Mouse (Mus musculus): ENCODE measurements at regions not wholly inside any gene's neighbourhood (a gene's known extent, or its start where the extent isn't known, plus 50 kb on each side); places are given as distances from the start of the nearest gene placed in this dataset.
"Not testable (repeated sequence)": the region's sequence is repeated elsewhere in the genome, so short reads cannot be mapped to it uniquely, and the experiment has no call there.

DNA sequence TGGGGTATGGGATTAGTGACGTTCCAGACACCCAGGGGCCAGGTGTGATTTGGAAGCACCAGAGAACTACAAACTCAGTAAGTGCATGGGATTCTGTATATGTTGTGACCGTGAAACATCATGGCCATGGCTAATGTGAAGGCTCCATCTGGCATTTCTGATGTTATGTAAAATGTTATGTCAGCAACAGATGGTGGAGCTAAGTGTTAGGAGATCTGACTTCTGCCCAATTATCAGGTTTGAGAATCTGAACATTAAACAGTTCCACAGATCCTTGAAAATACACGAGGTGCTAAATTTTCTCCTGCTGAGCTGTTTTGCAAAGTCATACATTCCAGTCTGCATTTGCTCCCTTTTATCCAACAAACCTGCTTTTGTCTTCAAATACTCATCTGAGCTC, 223.6 kb upstream of the Egfl6 start:
- peaks cover 19% of the 10 kb centered on the region; the same call in 1 of the 2 replicates for H3K27me3 ChIP-seq
- no peak overlapping the region for H3K4me3 ChIP-seq
- no peaks in the 10 kb centered on the region for H3K4me1 ChIP-seq
- no peak overlapping the region for H3K9ac ChIP-seq
- no peak overlapping the region for H3K4me2 ChIP-seq (replicated peaks)
- no peak for ATAC-seq (ENCODE audit: low FRiP score, low read depth)
- no peak overlapping the region for H3K27ac ChIP-seq
- H3K9me3 ChIP-seq = no peaks in the 10 kb centered on the region
- WGBS = 53% methylated on average over 3 of the region's 3 CpGs
- no peaks in the 10 kb centered on the region for H3K36me3 ChIP-seq

DNA sequence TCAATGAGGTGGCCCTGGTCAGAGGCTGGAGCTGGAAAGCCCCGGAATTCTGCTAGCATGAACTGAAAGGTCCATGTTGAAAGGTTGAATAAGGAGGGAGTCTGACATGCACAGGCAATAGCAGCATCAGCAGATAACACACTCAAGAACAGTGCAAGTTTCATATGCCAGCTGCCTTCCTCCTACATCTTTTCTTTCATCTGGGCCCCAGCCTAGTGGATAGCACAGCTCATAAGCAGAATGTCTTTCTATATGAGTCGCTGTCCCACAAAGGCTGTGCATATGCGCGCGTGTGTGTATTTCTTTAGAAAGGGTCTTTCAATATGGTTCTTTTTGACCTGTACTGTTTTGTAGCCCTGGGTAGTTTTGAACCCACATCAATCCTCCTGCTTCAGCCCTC, 222.7 kb upstream of the Egfl6 start:
- no peaks in the 10 kb centered on the region for H3K9me3 ChIP-seq
- peaks cover 26% of the 10 kb centered on the region; the same call in 1 of the 2 replicates for H3K27me3 ChIP-seq
- 89% methylated on average over 5 of the region's 5 CpGs for WGBS
- H3K36me3 ChIP-seq = no peaks in the 10 kb centered on the region
- no peak for ATAC-seq (ENCODE audit: low FRiP score, low read depth)
- H3K4me3 ChIP-seq = no peak overlapping the region
- H3K9ac ChIP-seq = no peak overlapping the region
- no peak overlapping the region for H3K27ac ChIP-seq
- H3K4me2 ChIP-seq (replicated peaks) = no peak overlapping the region
- no peaks in the 10 kb centered on the region for H3K4me1 ChIP-seq

DNA sequence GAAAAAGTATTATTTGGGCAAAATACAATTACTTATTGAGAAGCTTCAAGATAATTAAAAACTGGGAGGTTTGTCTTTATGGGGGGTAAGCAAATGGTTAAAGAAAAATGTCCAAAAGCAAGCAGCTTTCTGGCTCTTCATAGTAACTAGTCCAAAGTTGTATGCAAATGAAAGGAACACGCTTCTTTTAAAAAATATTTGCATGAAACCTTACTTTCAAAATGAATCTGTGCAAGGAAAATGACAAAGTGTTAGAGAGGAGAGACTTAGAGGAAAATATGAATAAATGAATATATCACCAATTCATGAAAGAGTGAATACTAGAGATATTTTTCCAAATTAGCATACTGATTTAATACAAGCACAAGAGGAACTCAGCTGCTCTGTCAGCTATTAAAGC, 220.4 kb upstream of the Egfl6 start:
- 90% methylated on average over 1 of the region's 1 CpGs for WGBS
- no peaks in the 10 kb centered on the region for H3K36me3 ChIP-seq
- no peaks in the 10 kb centered on the region for H3K4me1 ChIP-seq
- no peak overlapping the region for H3K9ac ChIP-seq
- no peaks in the 10 kb centered on the region for H3K9me3 ChIP-seq
- H3K4me2 ChIP-seq (replicated peaks) = no peak overlapping the region
- no peak for ATAC-seq (ENCODE audit: low FRiP score, low read depth)
- H3K4me3 ChIP-seq = no peak overlapping the region
- no peak overlapping the region for H3K27ac ChIP-seq
- peaks cover 38% of the 10 kb centered on the region for H3K27me3 ChIP-seq

DNA sequence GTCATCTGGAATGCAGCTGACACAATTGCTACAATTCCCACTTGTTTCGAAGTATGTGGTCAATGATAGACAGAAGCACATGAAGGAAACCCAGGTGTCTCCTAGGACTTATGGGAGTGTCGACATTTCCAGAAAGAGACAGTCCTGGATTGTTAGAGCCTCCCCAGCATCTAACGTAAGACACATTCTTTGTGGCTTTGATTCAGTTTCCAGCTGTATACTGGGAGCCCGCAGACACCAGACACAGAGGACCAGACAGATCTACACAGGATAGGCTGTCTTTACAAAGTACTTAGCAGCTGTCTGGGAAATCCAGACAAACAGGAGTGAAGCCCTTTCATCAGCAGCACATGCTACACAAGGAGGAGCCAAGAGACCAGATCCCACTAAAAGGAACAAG, 220.0 kb upstream of the Egfl6 start:
- H3K4me2 ChIP-seq (replicated peaks) = no peak overlapping the region
- H3K4me1 ChIP-seq = no peaks in the 10 kb centered on the region
- H3K36me3 ChIP-seq = no peaks in the 10 kb centered on the region
- no peak overlapping the region for H3K27ac ChIP-seq
- 40% methylated on average over 4 of the region's 4 CpGs for WGBS
- H3K4me3 ChIP-seq = no peak overlapping the region
- H3K27me3 ChIP-seq = peaks cover 35% of the 10 kb centered on the region
- H3K9me3 ChIP-seq = no peaks in the 10 kb centered on the region
- ATAC-seq (ENCODE audit: low FRiP score, low read depth) = peak; percentile 89
- no peak overlapping the region for H3K9ac ChIP-seq

DNA sequence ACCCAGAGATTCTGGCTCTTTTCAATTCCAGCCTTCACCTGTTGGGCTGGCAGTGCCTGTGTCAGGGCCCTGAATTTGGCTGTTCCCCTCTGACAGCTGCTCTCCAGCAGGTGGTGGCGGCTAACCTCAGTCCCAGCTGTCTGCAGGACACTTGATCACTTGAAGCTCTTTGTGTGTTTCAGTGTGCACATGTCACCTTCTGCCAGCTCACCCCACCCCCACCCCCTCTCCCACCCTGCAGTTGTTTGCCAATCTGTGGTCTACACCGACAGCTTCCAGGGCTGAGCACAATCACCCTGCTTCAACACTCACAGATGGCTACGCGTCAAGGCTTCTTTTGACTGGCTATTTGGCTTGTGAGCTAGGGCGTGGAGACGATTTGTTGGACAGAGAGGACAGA, 217.7 kb upstream of the Egfl6 start:
- WGBS = 60% methylated on average over 6 of the region's 6 CpGs
- Histone ChIP-seq H3K27me3 (peaks cover 32% of the 10 kb centered on the region), H3K4me2 (replicated peaks) (no peak overlapping the region), H3K4me1 (no peaks in the 10 kb centered on the region), H3K9ac (no peak overlapping the region), H3K27ac (no peak overlapping the region), H3K36me3 (no peaks in the 10 kb centered on the region), H3K9me3 (no peaks in the 10 kb centered on the region), H3K4me3 (no peak overlapping the region)
- ATAC-seq (ENCODE audit: low FRiP score, low read depth) = peak; percentile 81

DNA sequence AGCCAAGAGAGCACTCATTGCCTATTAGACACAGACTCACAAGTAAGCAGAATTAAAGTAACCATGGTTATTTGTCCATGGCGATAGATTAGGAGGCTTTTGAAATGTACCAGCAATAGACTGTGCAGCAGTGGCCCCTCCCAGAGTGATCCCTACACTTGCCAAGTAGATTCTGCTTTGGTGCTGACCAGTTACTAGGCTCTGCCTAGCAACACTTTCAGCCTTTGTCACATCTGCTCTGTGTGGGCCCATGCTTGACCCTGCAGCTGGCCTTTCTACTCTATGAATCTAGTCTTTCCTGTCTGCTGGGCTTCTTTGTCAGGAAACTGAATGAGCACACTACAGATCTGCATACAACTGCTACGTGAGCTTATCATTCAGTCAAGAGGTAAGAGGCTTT, 215.5 kb upstream of the Egfl6 start:
- Histone ChIP-seq H3K9ac (no peak overlapping the region), H3K4me1 (no peaks in the 10 kb centered on the region), H3K27me3 (peaks cover 31% of the 10 kb centered on the region), H3K9me3 (no peaks in the 10 kb centered on the region), H3K4me2 (replicated peaks) (no peak overlapping the region), H3K4me3 (no peak overlapping the region), H3K27ac (no peak overlapping the region), H3K36me3 (no peaks in the 10 kb centered on the region)
- ATAC-seq (ENCODE audit: low FRiP score, low read depth) = no peak
- WGBS = 83% methylated on average over 2 of the region's 2 CpGs

DNA sequence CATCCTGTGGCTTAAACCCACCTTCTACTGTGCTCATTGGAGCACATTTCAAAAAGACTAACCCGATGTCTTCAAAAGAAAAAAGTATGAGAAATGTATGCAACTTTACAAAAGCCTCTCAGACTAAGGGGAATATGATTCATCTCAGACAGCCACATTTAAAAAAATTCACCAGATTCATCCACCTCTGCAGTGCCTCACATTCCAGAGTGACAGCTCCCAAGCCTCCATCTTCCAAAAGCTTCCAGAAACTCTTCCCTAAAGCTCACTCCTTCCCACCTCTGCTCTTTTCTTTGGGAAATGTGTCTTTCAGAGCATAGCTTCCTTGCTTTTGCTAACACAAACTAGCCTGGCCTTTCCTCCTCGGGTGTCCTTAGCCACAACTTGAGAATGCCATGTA, 210.1 kb upstream of the Egfl6 start:
- H3K27me3 ChIP-seq = peaks cover 22% of the 10 kb centered on the region; the same call in 1 of the 2 replicates
- no peak overlapping the region for H3K4me2 ChIP-seq (replicated peaks)
- ATAC-seq (ENCODE audit: low FRiP score, low read depth) = no peak
- no peak overlapping the region for H3K4me3 ChIP-seq
- no peak overlapping the region for H3K27ac ChIP-seq
- H3K4me1 ChIP-seq = no peaks in the 10 kb centered on the region
- H3K9ac ChIP-seq = no peak overlapping the region
- 74% methylated on average over 2 of the region's 2 CpGs for WGBS
- H3K9me3 ChIP-seq = no peaks in the 10 kb centered on the region
- no peaks in the 10 kb centered on the region for H3K36me3 ChIP-seq

DNA sequence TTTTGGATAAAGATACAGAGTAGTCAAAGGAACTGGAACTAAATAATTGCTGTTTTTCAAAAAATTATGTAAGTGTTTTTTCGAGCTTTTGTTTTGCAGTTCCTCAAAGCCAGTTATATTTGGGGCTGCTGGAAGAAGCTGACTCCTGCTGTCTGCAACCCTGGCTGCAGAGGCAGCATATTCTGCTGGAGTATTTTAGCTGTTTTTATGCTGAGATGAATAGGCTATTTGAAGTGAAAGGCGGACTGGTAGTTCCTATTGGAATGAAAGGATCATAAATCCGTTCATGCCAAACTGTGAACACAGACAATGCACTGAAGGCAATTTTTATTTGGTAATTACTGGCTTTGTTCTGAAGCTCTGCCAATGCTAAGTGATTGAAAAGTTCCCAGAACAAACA, 203.5 kb upstream of the Egfl6 start:
- Histone ChIP-seq H3K27me3 (peaks cover 23% of the 10 kb centered on the region; the same call in 1 of the 2 replicates), H3K4me2 (replicated peaks) (no peak overlapping the region), H3K4me1 (no peaks in the 10 kb centered on the region), H3K27ac (no peak overlapping the region), H3K4me3 (no peak overlapping the region), H3K36me3 (no peaks in the 10 kb centered on the region), H3K9ac (no peak overlapping the region), H3K9me3 (no peaks in the 10 kb centered on the region)
- WGBS = 59% methylated on average over 3 of the region's 3 CpGs
- no peak for ATAC-seq (ENCODE audit: low FRiP score, low read depth)

DNA sequence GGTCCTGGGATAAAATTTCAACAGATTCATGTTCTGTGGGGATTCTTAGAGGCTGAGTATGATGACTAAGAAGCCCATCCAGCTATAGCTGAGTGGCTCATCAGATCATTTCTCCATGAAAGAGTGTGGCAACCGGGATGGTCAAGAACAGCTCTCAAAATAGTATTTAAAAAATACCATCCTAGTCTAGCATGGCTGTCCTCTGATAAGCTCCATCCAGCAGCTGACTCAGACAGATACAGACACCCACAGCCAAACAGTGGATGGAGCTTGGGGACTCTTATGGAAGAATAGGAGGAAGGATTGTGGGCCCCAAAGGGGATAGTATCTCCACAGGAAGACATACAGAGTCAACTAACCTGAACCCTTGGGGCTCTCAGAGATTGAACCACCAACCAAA, 201.6 kb upstream of the Egfl6 start:
- H3K36me3 ChIP-seq; H3K4me2 ChIP-seq (replicated peaks); H3K9me3 ChIP-seq; H3K4me1 ChIP-seq; H3K9ac ChIP-seq; ATAC-seq (ENCODE audit: low FRiP score, low read depth); H3K4me3 ChIP-seq; H3K27ac ChIP-seq: not testable (repeated sequence)
- 88% methylated on average over 1 of the region's 1 CpGs for WGBS
- peaks cover 18% of the 10 kb centered on the region; the same call in 1 of the 2 replicates for H3K27me3 ChIP-seq

DNA sequence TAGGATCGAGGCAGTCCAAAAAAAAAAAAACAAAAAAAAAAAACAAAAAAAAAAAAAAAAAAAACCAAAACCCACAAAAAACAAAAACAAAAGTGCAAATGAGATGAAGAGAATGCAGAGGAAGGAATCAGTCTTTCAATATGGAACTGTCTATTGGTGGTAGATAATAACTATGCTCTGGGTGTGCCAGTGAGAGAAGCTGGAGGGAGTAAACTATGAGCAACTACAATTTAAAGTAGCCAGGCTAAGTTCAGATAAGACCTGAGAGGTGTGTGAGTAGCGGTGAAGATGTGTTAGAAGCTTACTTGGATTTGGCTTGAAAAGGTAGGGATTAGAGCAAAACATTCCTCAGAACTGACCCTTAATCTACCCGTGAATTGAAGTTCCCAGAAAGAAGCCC, 200.1 kb upstream of the Egfl6 start:
- Histone ChIP-seq H3K4me3 (no peak overlapping the region), H3K36me3 (no peaks in the 10 kb centered on the region), H3K9me3 (no peaks in the 10 kb centered on the region), H3K27me3 (peaks cover 12% of the 10 kb centered on the region; the same call in 1 of the 2 replicates), H3K4me1 (no peaks in the 10 kb centered on the region), H3K4me2 (replicated peaks) (no peak overlapping the region), H3K9ac (no peak overlapping the region), H3K27ac (no peak overlapping the region)
- ATAC-seq (ENCODE audit: low FRiP score, low read depth) = no peak
- 86% methylated on average over 3 of the region's 3 CpGs for WGBS

DNA sequence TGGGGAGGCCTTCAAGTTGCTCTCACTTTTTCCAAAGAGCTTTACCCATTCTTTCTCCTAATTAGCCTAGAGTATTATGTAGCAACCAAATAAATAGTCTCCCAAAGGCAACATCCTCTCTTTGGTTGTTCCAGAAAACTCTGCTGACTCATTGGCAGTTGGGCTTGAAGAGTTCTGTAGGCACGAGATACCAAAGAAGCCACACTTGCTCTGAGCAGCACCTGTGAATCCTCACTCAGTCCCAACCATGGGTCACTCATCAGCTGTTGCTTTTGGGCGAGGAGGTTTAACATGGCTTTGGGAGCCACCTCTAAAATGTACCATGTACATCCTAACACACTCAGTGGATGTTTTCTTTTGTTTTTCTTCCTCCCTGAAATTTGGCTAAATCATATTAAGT, 197.9 kb upstream of the Egfl6 start:
- Histone ChIP-seq H3K9me3 (no peaks in the 10 kb centered on the region), H3K9ac (no peak overlapping the region), H3K36me3 (no peaks in the 10 kb centered on the region), H3K4me3 (no peak overlapping the region), H3K27ac (no peak overlapping the region), H3K4me1 (no peaks in the 10 kb centered on the region), H3K4me2 (replicated peaks) (no peak overlapping the region), H3K27me3 (peaks cover 8% of the 10 kb centered on the region; the same call in 1 of the 2 replicates)
- WGBS = 79% methylated on average over 2 of the region's 2 CpGs
- no peak for ATAC-seq (ENCODE audit: low FRiP score, low read depth)

DNA sequence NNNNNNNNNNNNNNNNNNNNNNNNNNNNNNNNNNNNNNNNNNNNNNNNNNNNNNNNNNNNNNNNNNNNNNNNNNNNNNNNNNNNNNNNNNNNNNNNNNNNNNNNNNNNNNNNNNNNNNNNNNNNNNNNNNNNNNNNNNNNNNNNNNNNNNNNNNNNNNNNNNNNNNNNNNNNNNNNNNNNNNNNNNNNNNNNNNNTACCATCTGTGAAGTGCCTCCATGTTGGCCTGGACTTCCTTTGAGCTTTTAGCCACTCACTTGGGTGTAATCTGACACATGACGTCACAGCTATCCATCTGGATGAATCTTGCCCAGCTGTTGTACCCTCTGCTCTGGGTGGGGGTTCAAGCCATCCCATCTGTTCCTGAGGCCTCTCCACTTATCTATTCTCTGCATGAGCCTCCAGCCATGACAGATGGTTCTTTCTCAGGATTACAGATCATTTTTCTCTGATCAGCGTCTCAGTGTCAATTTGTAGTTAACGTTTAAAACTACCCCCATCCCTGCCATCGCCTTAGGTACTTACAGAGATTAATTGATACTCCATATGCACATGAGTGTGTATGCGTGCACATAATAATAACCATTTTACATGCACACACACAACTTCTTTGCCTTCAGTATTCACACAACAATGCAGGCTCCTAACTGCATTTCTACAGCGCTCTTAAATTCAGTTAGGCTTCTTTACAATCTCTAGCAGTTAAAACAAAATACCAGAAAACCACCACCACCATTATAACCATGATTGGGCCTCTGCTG, 194.0 kb upstream of the Egfl6 start:
- no peak overlapping the region for H3K27ac ChIP-seq
- no peaks in the 10 kb centered on the region for H3K4me1 ChIP-seq
- 79% methylated on average over 6 of the region's 6 CpGs for WGBS
- no peaks in the 10 kb centered on the region for H3K36me3 ChIP-seq
- no peak overlapping the region for H3K9ac ChIP-seq
- no peaks in the 10 kb centered on the region for H3K9me3 ChIP-seq
- H3K4me3 ChIP-seq = no peak overlapping the region
- ATAC-seq (ENCODE audit: low FRiP score, low read depth) = no peak
- no peak overlapping the region for H3K4me2 ChIP-seq (replicated peaks)
- H3K27me3 ChIP-seq = peaks cover 24% of the 10 kb centered on the region; the same call in 1 of the 2 replicates

DNA sequence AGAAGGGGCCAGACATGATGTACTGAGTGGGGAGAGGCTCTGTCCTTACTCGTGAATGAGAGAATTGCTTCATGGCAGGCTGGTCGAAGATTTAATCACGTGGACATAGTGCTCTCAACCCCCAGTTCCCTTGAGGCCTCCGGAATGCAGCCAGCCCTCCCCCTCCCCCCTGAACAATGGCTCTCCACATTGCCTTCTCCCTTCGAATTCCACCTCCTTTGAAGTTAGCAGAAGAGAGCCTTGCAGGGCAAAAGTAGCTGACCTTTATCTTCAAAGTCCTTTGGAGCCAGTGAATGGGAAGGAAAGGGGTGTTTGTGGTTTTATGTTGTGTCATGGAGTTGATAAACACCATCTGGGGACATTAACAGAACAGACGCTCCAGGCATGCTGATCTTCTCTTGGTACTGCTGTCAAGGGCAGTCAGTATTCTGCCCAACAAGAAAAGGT, 187.9 kb upstream of the Egfl6 start:
- no peaks in the 10 kb centered on the region for H3K4me1 ChIP-seq
- H3K27ac ChIP-seq = no peak overlapping the region
- H3K4me2 ChIP-seq (replicated peaks) = no peak overlapping the region
- ATAC-seq (ENCODE audit: low FRiP score, low read depth) = no peak
- WGBS = 17% methylated on average over 6 of the region's 6 CpGs
- no peak overlapping the region for H3K9ac ChIP-seq
- no peaks in the 10 kb centered on the region for H3K9me3 ChIP-seq
- H3K36me3 ChIP-seq = no peaks in the 10 kb centered on the region
- no peak overlapping the region for H3K4me3 ChIP-seq
- peaks cover 33% of the 10 kb centered on the region for H3K27me3 ChIP-seq
